Mouse (Mus musculus) heart, adult 2 months (tissue): ENCODE measurements around the gene Foxn3. TPM values are rescaled to one million over a fixed set of nuclear protein-coding genes. Genes with fewer than 3 reads are reported as not detected.

Source experiments
- DNase-seq, 2 experiments: peaks; one replicate each; pipeline ENCODE4 v3.0.0; 2021
- H3K27ac ChIP-seq: fragments of 200-600 bp; 2 replicates; pipeline ENCODE4 v1.8.1; 2022
- H3K27me3 ChIP-seq: fragments of 200-500 bp; 2 replicates; pipeline ENCODE4 v1.6.1; 2012; ENCODE audit warnings: mild to moderate bottlenecking, low read length, inconsistent platforms, mixed read lengths; ENCODE audit not compliant: control insufficient read depth, insufficient read depth
- H3K36me3 ChIP-seq: fragments of 200-500 bp; 2 replicates; pipeline ENCODE4 v1.6.1; 2012; ENCODE audit warnings: low read length, inconsistent platforms; ENCODE audit not compliant: control insufficient read depth, insufficient read depth
- H3K4me1 ChIP-seq: fragments of 200-500 bp; 2 replicates; pipeline ENCODE4 v1.6.1; 2011; ENCODE audit warnings: low read length; ENCODE audit not compliant: control insufficient read depth, insufficient read depth
- H3K4me3 ChIP-seq: fragments of 200-600 bp; 2 replicates; pipeline ENCODE4 v1.8.1; 2022
- H3K79me2 ChIP-seq: fragments of 200-500 bp; replicated peaks from 2 replicates; pipeline ENCODE4 v1.6.1; 2012; ENCODE audit warnings: mild to moderate bottlenecking, inconsistent platforms, low read length, moderate library complexity, mixed read lengths; ENCODE audit not compliant: control insufficient read depth, insufficient read depth
- H3K9ac ChIP-seq: fragments of 200-500 bp; 2 replicates; pipeline ENCODE4 v1.6.1; 2012; ENCODE audit warnings: low read depth, mild to moderate bottlenecking, control low read depth, inconsistent platforms, low read length, mixed read lengths
- CTCF ChIP-seq: fragments of 200-600 bp; IDR thresholded peaks from 2 replicates; pipeline ENCODE4 v1.8.1; 2022; ENCODE audit warnings: antibody characterized with exemption, mild to moderate bottlenecking, moderate library complexity
- EP300 ChIP-seq: fragments of 200-500 bp; IDR thresholded peaks from 2 replicates; pipeline ENCODE4 v1.6.1; 2011; ENCODE audit warnings: low read depth, low read length, control low read depth; ENCODE audit not compliant: insufficient read depth
- POLR2A ChIP-seq: fragments of 200-500 bp; IDR thresholded peaks from 2 replicates; pipeline ENCODE4 v1.6.1; 2011; ENCODE audit warnings: mild to moderate bottlenecking, low read depth, low read length, control low read depth; ENCODE audit not compliant: insufficient read depth
- WGBS: fragments of 180-500 bp; shearing (Covaris S2); methylation state at CpG from one replicate; pipeline ENCODE4 v1.1.7; 2018; 5-methylcytosine and 5-hydroxymethylcytosine counted together
- intact Hi-C: fragments of 180-260 bp; cut with DNase I; formaldehyde crosslinking; loops from one replicate; pipeline ENCODE4 v1.15.1; 2025
- polyA plus RNA-seq: library from polyadenylated mRNA; depleted of rRNA; stranded (reverse); fragments of >200 nt; gene quantifications from 2 replicates; pipeline ENCODE4 v1.2.3, GENCODE M21; 2012
- total RNA-seq, 2 experiments: library from RNA; stranded (reverse); gene quantifications; 2 replicates each; pipeline ENCODE4 v1.2.3; 2021

Foxn3 gene
- total and polyA plus RNA-seq, 3 experiments = 28.1 to 117 (median 106) TPM

GRCm38 (mm10) chr12:99227313-99227952 is 335.9 kb downstream of the Foxn3 start:
- H3K36me3 ChIP-seq = peaks cover 2% of the 10 kb centered on the region
- H3K27me3 ChIP-seq = no peaks in the 10 kb centered on the region
- H3K4me3 ChIP-seq = no peak overlapping the region
- TF ChIP-seq CTCF (no peak), POLR2A (no peak), EP300 (no peak)
- H3K79me2 ChIP-seq = peaks cover 2% of the 10 kb centered on the region
- H3K27ac ChIP-seq = no peak overlapping the region
- H3K4me1 ChIP-seq = peaks cover 19% of the 10 kb centered on the region
- H3K9ac ChIP-seq = no peak overlapping the region
- WGBS = 79% methylated on average over 6 of the region's 6 CpGs
- intact Hi-C loops = no loop called here
- no peak for DNase-seq

GRCm38 (mm10) chr12:99224863-99225603 is 338.3 kb downstream of the Foxn3 start:
- DNase-seq = peak in 1 of 2 experiments; percentile 53
- H3K27ac ChIP-seq = no peak overlapping the region
- intact Hi-C loops = no loop called here
- 58% methylated on average over 13 of the region's 13 CpGs for WGBS
- peaks cover 2% of the 10 kb centered on the region for H3K36me3 ChIP-seq
- H3K4me3 ChIP-seq = no peak overlapping the region
- no peaks in the 10 kb centered on the region; the same call in 1 of the 2 replicates for H3K79me2 ChIP-seq
- H3K9ac ChIP-seq = no peak overlapping the region
- peaks cover 19% of the 10 kb centered on the region for H3K4me1 ChIP-seq
- no peaks in the 10 kb centered on the region for H3K27me3 ChIP-seq
- TF ChIP-seq POLR2A = no peak
- TF ChIP-seq CTCF = no peak
- TF ChIP-seq EP300 = no peak

- Histone ChIP-seq H3K36me3 (no peaks in the 10 kb centered on the region), H3K4me1 (peaks cover 17% of the 10 kb centered on the region), H3K27me3 (no peaks in the 10 kb centered on the region), H3K9ac (no peak overlapping the region), H3K27ac (no peak overlapping the region), H3K79me2 (no peaks in the 10 kb centered on the region), H3K4me3 (no peak overlapping the region)
- intact Hi-C loops = no loop called here
- no peak for DNase-seq
- 76% methylated on average over 15 of the region's 15 CpGs for WGBS
- no peak for TF ChIP-seq POLR2A
- TF ChIP-seq CTCF = no peak
- no peak for TF ChIP-seq EP300
These were observed 342.1 kb downstream of the Foxn3 start for GRCm38 (mm10) chr12:99221087-99221846.

GRCm38 (mm10) chr12:99220333-99220732 is 343.0 kb downstream of the Foxn3 start:
- TF ChIP-seq POLR2A (no peak), EP300 (no peak), CTCF (no peak)
- H3K9ac ChIP-seq = no peak overlapping the region
- no peak overlapping the region for H3K4me3 ChIP-seq
- intact Hi-C loops = no loop called here
- H3K27me3 ChIP-seq = no peaks in the 10 kb centered on the region
- WGBS = 65% methylated on average over 8 of the region's 8 CpGs
- peaks cover 15% of the 10 kb centered on the region for H3K4me1 ChIP-seq
- no peak overlapping the region for H3K27ac ChIP-seq
- no peaks in the 10 kb centered on the region for H3K36me3 ChIP-seq
- no peak for DNase-seq
- no peaks in the 10 kb centered on the region for H3K79me2 ChIP-seq

- Histone ChIP-seq H3K27me3 (no peaks in the 10 kb centered on the region), H3K4me3 (no peak overlapping the region), H3K36me3 (no peaks in the 10 kb centered on the region), H3K79me2 (no peaks in the 10 kb centered on the region), H3K27ac (no peak overlapping the region), H3K4me1 (peaks cover 14% of the 10 kb centered on the region), H3K9ac (no peak overlapping the region)
- TF ChIP-seq CTCF = no peak
- no peak for TF ChIP-seq POLR2A
- TF ChIP-seq EP300 = no peak
- no peak for DNase-seq
- intact Hi-C loops = loop anchor here (2.0 to 5.0 kb wide), 5 partner anchors 13 to 172 kb away; no protein-coding TSS in a partner anchor
- 90% methylated on average over 5 of the region's 5 CpGs for WGBS
These were observed 343.6 kb downstream of the Foxn3 start for GRCm38 (mm10) chr12:99219812-99220211.
